Mouse (Mus musculus): ENCODE results near the gene Rpl18a.

DNA sequence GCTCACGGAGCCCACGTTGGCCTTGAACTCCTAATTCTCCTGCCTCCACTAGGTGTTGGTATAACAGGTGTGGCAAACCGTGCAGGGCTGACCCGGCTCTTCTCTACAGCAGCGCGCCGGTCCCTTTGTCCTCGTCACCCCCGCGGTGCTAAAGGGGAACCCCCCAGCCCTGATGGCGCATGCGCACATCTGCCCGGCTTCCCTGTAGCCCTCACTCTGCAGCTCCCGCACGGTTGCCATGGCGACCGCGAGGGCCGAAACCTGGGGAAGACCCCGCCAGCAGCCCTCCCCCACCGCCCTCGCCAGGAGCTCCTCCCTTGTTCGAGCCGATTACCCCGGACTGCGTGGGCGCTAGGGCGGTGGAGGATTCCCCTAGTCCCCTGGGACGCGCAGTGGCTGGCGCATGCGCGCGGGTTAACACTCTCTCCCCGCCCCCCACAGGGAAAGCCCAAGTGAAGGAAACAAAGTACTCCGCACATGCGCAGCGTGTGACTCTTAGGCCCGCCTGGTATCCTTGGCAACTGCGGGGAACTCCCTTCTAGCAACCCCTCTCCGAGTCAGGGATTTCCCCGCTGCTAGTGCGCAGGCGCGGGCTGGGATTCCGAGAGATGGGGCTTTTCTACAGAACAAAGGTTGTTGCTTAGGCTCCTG is 31.7 kb downstream of the Rpl18a start:
- no peak for TF ChIP-seq CTCF (IDR thresholded peaks at IDR 0.05; ENCODE audit: extremely low read depth, insufficient read depth, insufficient read length, insufficient replicate concordance)
- no peak for TF ChIP-seq POLR2A (IDR thresholded peaks at IDR 0.05; ENCODE audit: low read depth, low read length)
